In genomic region chr2:158242170-158242896, GRCm38 (mm10) we compare ENCODE assay signal across 12 mouse cellular contexts. TPM values are rescaled to one million over a fixed set of nuclear protein-coding genes. Genes with fewer than 3 reads are reported as not detected.
DNase-seq lines count a peak whose midpoint lies in the region; ATAC-seq and TF ChIP-seq lines count a peak whose summit lies in the region.
"Had no signal": no experiment of that assay in that cellular context is flagged by ENCODE, and none has a peak within 500 bp of the region (broad histone marks: within the 10 kb centered on the region; RNA-seq: fewer than 3 reads in every experiment).

No protein-coding gene starts in this region.

- no peak for TF ChIP-seq POLR2A in kidney, adult 2 months (IDR thresholded peaks at IDR 0.05; ENCODE audit: low read depth, low read length)

- TF ChIP-seq CTCF in kidney, adult 2 months (conservative IDR thresholded peaks at IDR 0.05; ENCODE audit: insufficient read depth, insufficient read length, low read depth, low read length), result no peak

- no peaks in the 10 kb centered on the region for H3K36me3 ChIP-seq in forebrain, embryonic 16.5 days (ENCODE audit: control insufficient read depth, insufficient read depth)
- H3K36me3 ChIP-seq in forebrain, embryonic 10.5 days (replicated peaks), result no peaks in the 10 kb centered on the region
- H3K36me3 ChIP-seq in kidney, adult 2 months (ENCODE audit: control insufficient read depth, insufficient read depth, low read length), result no peaks in the 10 kb centered on the region
- H3K36me3 ChIP-seq: hindbrain, embryonic 15.5 days; neural tube, embryonic 13.5 days had no signal

- WGBS in forebrain, embryonic 16.5 days, result 78% methylated on average over 18 of the region's 18 CpGs
- WGBS in forebrain, embryonic 10.5 days, result 91% methylated on average over 18 of the region's 18 CpGs
- WGBS in kidney, adult 2 months, result 82% methylated on average over 18 of the region's 18 CpGs

- no peak overlapping the region for H3K4me3 ChIP-seq in forebrain, embryonic 16.5 days (replicated peaks; ENCODE audit: low read length)
- no peak overlapping the region for H3K4me3 ChIP-seq in forebrain, embryonic 10.5 days
- H3K4me3 ChIP-seq in kidney, adult 2 months (ENCODE audit: insufficient read depth, low read depth, low read length), result no peak overlapping the region
- H3K4me3 ChIP-seq: hindbrain, embryonic 15.5 days; neural tube, embryonic 13.5 days had no signal

- DNase-seq in forebrain, embryonic 10.5 days (ENCODE audit: extremely low spot score, low spot score), result no peak
- peak; percentile 35 to 54 for DNase-seq in adrenal gland, postnatal 36 days
- peak; percentile 31 to 37 for DNase-seq in frontal cortex, postnatal 10 days (ENCODE audit: low spot score in 2 of 2)
- DNase-seq in layer of hippocampus, postnatal 14 days (ENCODE audit: low spot score in 2 of 2), result peak; percentile 65 to 69
- no peak for DNase-seq in ovary, postnatal 36 days (ENCODE audit: low spot score)
- DNase-seq in kidney, adult 2 months, result no peak
- no peak for DNase-seq in kidney, postnatal 10 days

- H3K9ac ChIP-seq in forebrain, embryonic 16.5 days (replicated peaks; ENCODE audit: low read depth, low read length), result no peak overlapping the region
- H3K9ac ChIP-seq: hindbrain, embryonic 15.5 days; liver, embryonic 14.5 days; neural tube, embryonic 13.5 days had no signal

- no peaks in the 10 kb centered on the region for H3K9me3 ChIP-seq in forebrain, embryonic 16.5 days (ENCODE audit: control insufficient read depth, low read length)
- no peaks in the 10 kb centered on the region for H3K9me3 ChIP-seq in forebrain, embryonic 10.5 days
- H3K9me3 ChIP-seq: hindbrain, embryonic 15.5 days; neural tube, embryonic 13.5 days had no signal

- peak; percentile 67 for ATAC-seq in forebrain, embryonic 16.5 days

- H3K27ac ChIP-seq in forebrain, embryonic 16.5 days (ENCODE audit: low read length), result no peak overlapping the region
- H3K27ac ChIP-seq in forebrain, embryonic 10.5 days, result no peak overlapping the region
- no peak overlapping the region for H3K27ac ChIP-seq in kidney, adult 2 months (ENCODE audit: insufficient read depth, low read depth, low read length)
- H3K27ac ChIP-seq: hindbrain, embryonic 15.5 days; liver, embryonic 14.5 days; neural tube, embryonic 13.5 days had no signal

- H3K27me3 ChIP-seq in forebrain, embryonic 16.5 days (replicated peaks; ENCODE audit: control insufficient read depth, insufficient read depth, low read length), result no peaks in the 10 kb centered on the region
- no peaks in the 10 kb centered on the region for H3K27me3 ChIP-seq in forebrain, embryonic 10.5 days (ENCODE audit: poor library complexity, severe bottlenecking)
- no peaks in the 10 kb centered on the region for H3K27me3 ChIP-seq in kidney, adult 2 months (replicated peaks; ENCODE audit: control insufficient read depth, insufficient read depth, low read length)
- H3K27me3 ChIP-seq: hindbrain, embryonic 15.5 days; neural tube, embryonic 13.5 days had no signal

- H3K4me1 ChIP-seq in forebrain, embryonic 16.5 days (replicated peaks; ENCODE audit: control insufficient read depth, insufficient read depth, low read length), result peaks cover 9% of the 10 kb centered on the region
- peaks cover 8% of the 10 kb centered on the region for H3K4me1 ChIP-seq in forebrain, embryonic 10.5 days
- no peaks in the 10 kb centered on the region for H3K4me1 ChIP-seq in kidney, adult 2 months (ENCODE audit: control insufficient read depth, insufficient read depth, low read length)
- H3K4me1 ChIP-seq: neural tube, embryonic 13.5 days had no signal

- no peak overlapping the region for H3K4me2 ChIP-seq in forebrain, embryonic 16.5 days (ENCODE audit: low read length)
- H3K4me2 ChIP-seq: hindbrain, embryonic 15.5 days; neural tube, embryonic 13.5 days had no signal

RNA-seq across cellular contexts. Expression of gene D630003M21Rik, which starts 13.3 kb away (rescaled TPM):
- polyA plus RNA-seq in forebrain, embryonic 16.5 days (2015; fragmentation: Nextera tagmentation; extraction: Ambion mirVana), result 1.8 and 2.8 TPM in 2 replicates
- polyA plus RNA-seq in forebrain, embryonic 10.5 days (2016; fragmentation: Nextera tagmentation; extraction: Ambion mirVana), result 2.3 and 3.1 TPM in 2 replicates
- 1 to 10 TPM; 1.7 TPM for total RNA-seq in adrenal gland, postnatal 36 days (2021)
- total RNA-seq in layer of hippocampus, postnatal 14 days (2021), result 1 to 10 TPM; 4.7 to 4.9 TPM
- polyA plus RNA-seq in kidney, adult 2 months (2012; rRNA removed), result 2.0 and 2.5 TPM in 2 replicates

RNA-seq across cellular contexts. Expression of gene Bpi, which starts 15.6 kb away (rescaled TPM):
- polyA plus RNA-seq in forebrain, embryonic 16.5 days (2015; fragmentation: Nextera tagmentation; extraction: Ambion mirVana), result not detected in 2 replicates
- not detected in 2 replicates for polyA plus RNA-seq in forebrain, embryonic 10.5 days (2016; fragmentation: Nextera tagmentation; extraction: Ambion mirVana)
- not detected for total RNA-seq in adrenal gland, postnatal 36 days (2021)
- total RNA-seq in layer of hippocampus, postnatal 14 days (2021), result not detected
- 0.06 and 0.07 TPM in 2 replicates for polyA plus RNA-seq in kidney, adult 2 months (2012; rRNA removed)
- polyA plus RNA-seq: hindbrain, embryonic 15.5 days; liver, embryonic 14.5 days; neural tube, embryonic 13.5 days; stomach, embryonic 16.5 days had no signal

Comparison
In these comparisons a context has a peak if more than half of its experiments do, and no peak if none do; other contexts are left out.
1. DNase-seq: peak in adrenal gland, postnatal 36 days (2 of 2), frontal cortex, postnatal 10 days (2 of 2) and layer of hippocampus, postnatal 14 days (2 of 2); none in forebrain, embryonic 10.5 days (single experiment), ovary, postnatal 36 days (single experiment), kidney, adult 2 months (single experiment) and kidney, postnatal 10 days (single experiment).